Mouse (Mus musculus) brain, embryonic 14.5 days (tissue): ENCODE data around the gene Ptgds.

Experiments
- CTCF ChIP-seq: fragments of 200-500 bp; IDR thresholded peaks from 2 replicates; pipeline ENCODE4 v1.5.1; 2012; ENCODE audit warnings: inconsistent platforms, mild to moderate bottlenecking, moderate library complexity, borderline replicate concordance; ENCODE audit not compliant: insufficient read depth, insufficient read length; ENCODE audit errors: extremely low read depth
- POLR2A ChIP-seq: fragments of 200-500 bp; IDR thresholded peaks from 2 replicates; pipeline ENCODE4 v1.6.1; 2012; ENCODE audit warnings: mild to moderate bottlenecking, inconsistent platforms, borderline replicate concordance; ENCODE audit not compliant: poor library complexity, insufficient read depth, insufficient read length, severe bottlenecking; ENCODE audit errors: extremely low read depth

GRCm38 (mm10) chr2:25430395-25431233, 39.2 kb downstream of the Ptgds start:
- TF ChIP-seq CTCF = no peak
- TF ChIP-seq POLR2A = no peak
